Mouse (Mus musculus) spleen, adult 2 months (tissue): ENCODE data around the gene Tex12. TPM values are rescaled to one million over a fixed set of nuclear protein-coding genes. Genes with fewer than 3 reads are reported as not detected.
A peak's percentile ranks its signal among the peaks of the same experiment; 100 is the strongest.

Experiments
- DNase-seq, 2 experiments: peaks; one replicate each; pipeline versions ENCODE4 v3.0.0 to v3.0.0-alpha.2; 2012 to 2021; ENCODE audit warnings: low spot score in 2 of 2, low read depth in 1 of 2
- H3K27ac ChIP-seq: fragments of 200-500 bp; 2 replicates; pipeline ENCODE4 v1.5.1; 2012; ENCODE audit warnings: low read length, inconsistent platforms; ENCODE audit not compliant: insufficient read depth
- H3K27me3 ChIP-seq: fragments of 200-500 bp; 2 replicates; pipeline ENCODE4 v1.6.1; 2012; ENCODE audit warnings: mild to moderate bottlenecking, moderate library complexity, low read length, inconsistent platforms; ENCODE audit not compliant: control insufficient read depth, insufficient read depth
- H3K36me3 ChIP-seq: fragments of 200-500 bp; 2 replicates; pipeline ENCODE4 v1.6.1; 2012; ENCODE audit warnings: mild to moderate bottlenecking, low read length, inconsistent platforms; ENCODE audit not compliant: control insufficient read depth, insufficient read depth
- H3K4me1 ChIP-seq: fragments of 200-500 bp; 2 replicates; pipeline ENCODE4 v1.6.1; 2011; ENCODE audit warnings: inconsistent platforms; ENCODE audit not compliant: control insufficient read depth, insufficient read depth, insufficient read length
- H3K4me3 ChIP-seq: fragments of 200-500 bp; 2 replicates; pipeline ENCODE4 v1.5.1; 2011; ENCODE audit warnings: mild to moderate bottlenecking, inconsistent platforms; ENCODE audit not compliant: insufficient read depth, insufficient read length; ENCODE audit errors: extremely low read depth
- CTCF ChIP-seq: fragments of 200-500 bp; IDR thresholded peaks from 2 replicates; pipeline ENCODE4 v1.5.1; 2011; ENCODE audit warnings: mild to moderate bottlenecking, inconsistent platforms; ENCODE audit not compliant: insufficient read depth, insufficient read length, insufficient replicate concordance; ENCODE audit errors: extremely low read depth
- POLR2A ChIP-seq: fragments of 200-500 bp; IDR thresholded peaks from 2 replicates; pipeline ENCODE4 v1.6.1; 2011; ENCODE audit warnings: low read depth, low read length, inconsistent platforms
- WGBS: fragments of 180-500 bp; shearing (Covaris S2); methylation state at CpG from one replicate; pipeline ENCODE4 v1.1.7; 2018; 5-methylcytosine and 5-hydroxymethylcytosine counted together
- polyA plus RNA-seq: library from polyadenylated mRNA; depleted of rRNA; stranded (reverse); fragments of >200 nt; gene quantifications from 2 replicates; pipeline ENCODE4 v1.2.3, GENCODE M21; 2012

Tex12 gene
- polyA plus RNA-seq, 1 experiment = not detected

DNA sequence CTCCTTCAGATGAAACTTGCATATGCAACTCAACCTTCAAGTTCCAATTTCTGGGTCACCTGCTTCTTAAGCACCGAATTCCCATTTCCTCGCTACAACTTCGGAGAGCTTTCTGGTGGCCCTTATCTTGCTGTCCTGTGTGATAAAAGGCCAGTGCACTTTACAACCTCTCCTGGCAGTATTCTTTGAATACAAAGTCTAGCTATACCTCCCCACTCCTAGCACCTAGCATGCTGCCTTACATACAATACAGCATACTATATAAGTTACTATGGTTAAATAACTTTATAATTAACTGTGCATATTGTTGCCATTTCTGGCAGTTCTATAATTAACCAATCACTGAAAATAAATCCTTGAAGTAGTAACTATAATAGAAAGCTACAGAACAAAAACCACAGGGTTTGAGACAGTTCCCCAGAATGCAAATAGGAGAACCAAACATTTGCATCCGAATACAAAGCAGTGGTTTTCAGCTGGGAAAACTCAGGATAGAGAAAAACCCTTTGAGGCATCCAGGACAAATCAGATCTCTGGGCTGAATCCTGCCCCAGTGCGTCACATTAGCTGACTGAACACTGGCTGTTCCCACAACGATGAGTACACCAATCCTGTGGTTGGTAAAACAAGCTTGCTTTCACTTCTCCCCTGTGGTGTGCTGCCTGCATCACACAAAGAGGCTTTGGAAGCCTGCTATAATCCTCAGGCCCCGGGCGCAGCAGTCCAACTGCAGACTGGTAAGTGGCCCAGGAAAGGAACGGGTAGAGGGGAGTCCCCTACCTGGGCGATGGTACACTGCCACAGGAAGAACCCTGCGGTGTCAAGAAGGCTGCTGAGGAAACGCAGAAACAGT is 6.7 kb downstream of the Tex12 start, which contains the start of gene Il18:
Il18 (plus strand) TSS at position 587 of the 853 bp plus-strand sequence.
- peak within 1 kb of the TSS; percentile 40; the same call in 1 of the 2 replicates for H3K4me3 ChIP-seq
- H3K4me1 ChIP-seq = peaks cover 11% of the 10 kb centered on the region
- H3K36me3 ChIP-seq = no peaks in the 10 kb centered on the region
- TF ChIP-seq CTCF = no peak
- TF ChIP-seq POLR2A = no peak
- DNase-seq = peak in 1 of 2 experiments; percentile 67
- H3K27me3 ChIP-seq = no peaks in the 10 kb centered on the region
- peak within 1 kb of the TSS; percentile 64 for H3K27ac ChIP-seq
- 25% methylated on average over 12 of the region's 12 CpGs for WGBS

DNA sequence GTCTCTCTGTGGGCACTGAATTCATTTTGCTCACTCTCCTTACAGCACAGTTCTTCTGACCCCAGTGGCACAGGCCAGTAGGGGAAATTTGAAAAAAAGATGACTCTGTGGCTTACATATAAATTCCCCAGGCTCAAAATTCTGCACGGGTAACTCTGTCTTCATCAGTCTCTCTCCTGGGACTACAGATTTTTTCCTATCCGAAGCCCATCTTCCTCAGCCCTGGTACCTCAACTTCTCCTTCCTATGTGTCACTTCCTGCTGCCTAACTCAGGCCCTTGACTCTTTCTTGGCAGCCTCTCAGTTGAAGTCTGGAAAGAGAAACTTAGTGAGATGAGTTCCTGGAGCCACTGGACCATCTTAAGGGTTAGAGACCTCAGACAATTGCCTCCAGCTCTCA is 7.6 kb downstream of the Tex12 start:
- WGBS = 13% methylated on average over 2 of the region's 2 CpGs
- Histone ChIP-seq H3K4me3 (no peak overlapping the region), H3K27ac (peak overlapping the region; percentile 26; the same call in 1 of the 2 replicates), H3K27me3 (no peaks in the 10 kb centered on the region), H3K36me3 (no peaks in the 10 kb centered on the region), H3K4me1 (peaks cover 11% of the 10 kb centered on the region)
- DNase-seq = no peak
- no peak for TF ChIP-seq POLR2A
- TF ChIP-seq CTCF = no peak

DNA sequence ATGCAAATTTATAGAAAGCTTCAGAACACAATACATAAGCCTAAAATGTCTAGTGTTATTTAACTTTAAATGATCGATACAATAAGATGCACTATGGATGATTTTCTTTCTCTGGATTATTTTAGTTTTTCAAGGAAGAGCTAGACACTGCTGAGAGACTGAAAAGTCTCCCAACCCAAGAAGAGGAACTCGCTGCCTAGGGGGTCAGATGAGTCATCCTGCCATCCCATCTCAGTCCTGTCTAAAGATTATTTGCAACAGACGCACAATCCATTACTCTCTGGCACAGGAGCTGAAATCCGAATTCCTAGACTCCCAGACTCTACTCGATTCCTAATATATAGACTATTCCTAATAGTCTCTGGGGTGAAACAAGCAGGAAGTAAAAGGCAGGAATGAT is 8.9 kb downstream of the Tex12 start:
- DNase-seq = no peak
- Histone ChIP-seq H3K27me3 (no peaks in the 10 kb centered on the region), H3K27ac (no peak overlapping the region), H3K4me3 (no peak overlapping the region), H3K36me3 (no peaks in the 10 kb centered on the region), H3K4me1 (peaks cover 15% of the 10 kb centered on the region)
- whole genome bisulfite sequencing = 74% methylated on average over 5 of the region's 5 CpGs
- TF ChIP-seq CTCF (no peak), POLR2A (no peak)

DNA sequence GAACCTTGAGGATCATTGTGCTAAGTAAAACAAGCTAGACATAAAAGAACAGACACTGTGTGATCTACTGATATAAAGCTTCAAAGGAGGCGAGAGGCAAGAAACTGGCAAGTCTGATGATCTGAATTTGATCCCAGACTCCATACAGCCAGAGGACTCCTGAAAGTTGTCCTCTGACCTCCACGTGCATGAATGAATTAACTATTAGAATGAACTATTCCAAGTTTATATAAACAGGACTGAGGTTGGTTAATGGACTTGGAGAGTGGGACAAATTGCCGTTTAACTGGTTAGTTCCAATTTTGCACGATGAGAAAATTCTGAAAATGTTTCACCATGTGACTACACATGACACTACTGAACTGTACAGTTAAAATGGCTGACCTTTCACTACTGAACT is 12.2 kb downstream of the Tex12 start:
- peaks cover 16% of the 10 kb centered on the region for H3K4me1 ChIP-seq
- WGBS = 85% methylated on average over 4 of the region's 4 CpGs
- H3K27me3 ChIP-seq = no peaks in the 10 kb centered on the region
- no peak overlapping the region for H3K4me3 ChIP-seq
- no peak overlapping the region for H3K27ac ChIP-seq
- no peaks in the 10 kb centered on the region for H3K36me3 ChIP-seq
- DNase-seq = no peak
- TF ChIP-seq CTCF (no peak), POLR2A (no peak)

DNA sequence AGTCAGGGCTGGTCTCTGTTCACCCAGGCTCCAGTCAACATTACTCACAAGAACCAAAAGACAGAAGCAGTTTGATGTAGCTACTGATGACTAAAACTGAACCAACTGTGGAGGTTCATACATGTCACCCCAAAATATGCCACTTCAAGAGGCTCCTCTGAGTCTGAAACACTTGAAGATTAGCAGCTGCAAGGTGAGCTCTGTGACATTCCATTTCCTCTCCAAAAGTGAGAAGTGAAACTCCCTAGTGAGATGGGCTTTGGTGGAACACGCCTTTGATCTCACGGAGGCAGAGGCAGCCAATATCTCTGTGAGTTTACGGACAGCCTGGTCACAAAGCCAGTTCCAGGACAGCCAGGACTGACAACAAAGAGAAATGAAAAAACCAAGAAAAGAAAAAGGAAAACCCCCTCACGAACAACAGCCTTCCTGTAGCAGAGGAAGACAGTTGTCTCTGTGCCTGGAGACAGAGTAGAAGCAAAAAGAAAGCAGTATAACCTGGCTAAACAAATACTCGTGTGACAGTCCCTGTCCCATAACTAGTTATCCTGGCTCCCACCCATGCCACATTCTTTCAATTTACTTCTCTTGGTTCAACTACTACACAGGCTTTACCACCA is 13.2 kb downstream of the Tex12 start:
- Histone ChIP-seq H3K27ac (peak overlapping the region; percentile 62), H3K4me3 (0 out of 2 replicates have a peak overlapping the region, but pooled peaks have one; percentile 3), H3K4me1 (peaks cover 12% of the 10 kb centered on the region; the same call in 1 of the 2 replicates), H3K27me3 (no peaks in the 10 kb centered on the region), H3K36me3 (no peaks in the 10 kb centered on the region)
- no peak for TF ChIP-seq POLR2A
- TF ChIP-seq CTCF = no peak
- 7% methylated on average over 5 of the region's 5 CpGs for WGBS
- DNase-seq = peak; percentile 45 to 60

DNA sequence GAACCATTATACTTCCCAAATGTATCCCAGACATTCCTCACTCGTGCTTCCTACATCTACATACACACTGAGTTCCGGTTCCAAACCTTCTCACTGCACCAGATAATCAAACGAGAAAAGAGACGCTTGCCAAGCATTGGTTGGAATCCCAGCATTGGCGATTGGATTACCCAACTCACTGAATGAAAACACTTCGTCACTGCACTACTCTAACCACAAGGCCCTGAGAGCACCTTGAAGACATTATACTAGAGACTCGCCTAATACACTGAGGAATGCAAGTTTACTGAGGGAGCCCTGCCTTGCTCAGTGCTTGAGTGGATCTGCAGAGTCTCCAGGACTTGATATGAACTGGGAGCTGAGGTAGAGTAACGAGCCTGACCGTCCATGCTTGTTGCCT is 18.7 kb downstream of the Tex12 start:
- Histone ChIP-seq H3K27me3 (no peaks in the 10 kb centered on the region), H3K4me3 (no peak overlapping the region), H3K27ac (no peak overlapping the region), H3K36me3 (no peaks in the 10 kb centered on the region), H3K4me1 (peaks cover 9% of the 10 kb centered on the region)
- TF ChIP-seq CTCF (no peak), POLR2A (no peak)
- no peak for DNase-seq
- WGBS = 85% methylated on average over 9 of the region's 9 CpGs

DNA sequence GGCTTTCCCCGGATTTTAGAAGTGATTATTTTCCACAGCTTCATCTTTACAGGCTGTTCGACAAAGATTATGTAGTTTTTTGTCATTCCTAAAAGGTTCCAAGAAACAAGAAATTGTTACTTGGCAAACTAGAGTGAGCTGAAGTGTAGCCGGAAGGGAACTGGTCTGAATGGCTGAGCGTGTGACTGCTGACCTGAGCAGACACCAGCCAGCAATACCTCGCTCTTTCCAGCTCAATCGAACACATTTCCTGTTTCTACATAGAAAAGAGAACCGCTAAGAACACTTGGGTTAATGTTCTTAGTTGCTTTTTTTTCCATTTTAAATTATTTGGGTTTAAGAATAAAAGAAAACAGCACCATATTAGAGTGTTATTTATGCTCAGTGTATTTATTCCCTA is 21.0 kb downstream of the Tex12 start:
- no peak overlapping the region for H3K4me3 ChIP-seq
- no peaks in the 10 kb centered on the region for H3K36me3 ChIP-seq
- no peak overlapping the region for H3K27ac ChIP-seq
- 13% methylated on average over 7 of the region's 7 CpGs for WGBS
- peaks cover 8% of the 10 kb centered on the region for H3K4me1 ChIP-seq
- DNase-seq = no peak
- TF ChIP-seq POLR2A (no peak), CTCF (no peak)
- no peaks in the 10 kb centered on the region for H3K27me3 ChIP-seq
